Mouse (Mus musculus): ENCODE measurements around the gene Atp10b.

Gene Atp10b

GRCm38 (mm10) chr11:43203580-43203979 lies 53.9 kb downstream of the Atp10b start:
- DNase-seq: no peak

- peak; percentile 2 to 3 for DNase-seq
These were observed 63.5 kb downstream of the Atp10b start for GRCm38 (mm10) chr11:43213134-43213533.

- DNase-seq: no peak
These were observed 64.1 kb downstream of the Atp10b start for GRCm38 (mm10) chr11:43213740-43214139.

GRCm38 (mm10) chr11:43217021-43217420 lies 67.3 kb downstream of the Atp10b start:
- DNase-seq: no peak

- no peak for DNase-seq
These were observed 80.6 kb downstream of the Atp10b start for GRCm38 (mm10) chr11:43230231-43230630.

GRCm38 (mm10) chr11:43232073-43232472 lies 82.4 kb downstream of the Atp10b start:
- no peak for DNase-seq

- DNase-seq: no peak
These were observed 86.8 kb downstream of the Atp10b start for GRCm38 (mm10) chr11:43236360-43237039.

- no peak for DNase-seq
These were observed 90.1 kb downstream of the Atp10b start for GRCm38 (mm10) chr11:43239804-43240203.

- no peak for DNase-seq
These were observed 103.4 kb downstream of the Atp10b start for GRCm38 (mm10) chr11:43253034-43253433.

- DNase-seq: no peak
These were observed 105.6 kb downstream of the Atp10b start for GRCm38 (mm10) chr11:43255262-43255661.

GRCm38 (mm10) chr11:43257291-43257690 lies 107.6 kb downstream of the Atp10b start:
- no peak for DNase-seq

- no peak for DNase-seq
These were observed 108.1 kb downstream of the Atp10b start for GRCm38 (mm10) chr11:43257781-43258180.

GRCm38 (mm10) chr11:43263548-43264218 lies 114.0 kb downstream of the Atp10b start:
- DNase-seq: peak; percentile 2

- no peak for DNase-seq
These were observed 117.8 kb downstream of the Atp10b start for GRCm38 (mm10) chr11:43267505-43267904.

GRCm38 (mm10) chr11:43269503-43270255 lies 120.0 kb downstream of the Atp10b start:
- DNase-seq: no peak

GRCm38 (mm10) chr11:43270256-43270806 lies 120.7 kb downstream of the Atp10b start:
- no peak for DNase-seq

- no peak for DNase-seq
These were observed 124.2 kb downstream of the Atp10b start for GRCm38 (mm10) chr11:43273896-43274295.

- no peak for DNase-seq
These were observed 147.9 kb downstream of the Atp10b start for GRCm38 (mm10) chr11:43297584-43297983.

GRCm38 (mm10) chr11:43311000-43311399 lies 161.3 kb downstream of the Atp10b start:
- DNase-seq: no peak
